Comparison of ENCODE assay signal across 26 mouse cellular contexts in the genomic region with DNA sequence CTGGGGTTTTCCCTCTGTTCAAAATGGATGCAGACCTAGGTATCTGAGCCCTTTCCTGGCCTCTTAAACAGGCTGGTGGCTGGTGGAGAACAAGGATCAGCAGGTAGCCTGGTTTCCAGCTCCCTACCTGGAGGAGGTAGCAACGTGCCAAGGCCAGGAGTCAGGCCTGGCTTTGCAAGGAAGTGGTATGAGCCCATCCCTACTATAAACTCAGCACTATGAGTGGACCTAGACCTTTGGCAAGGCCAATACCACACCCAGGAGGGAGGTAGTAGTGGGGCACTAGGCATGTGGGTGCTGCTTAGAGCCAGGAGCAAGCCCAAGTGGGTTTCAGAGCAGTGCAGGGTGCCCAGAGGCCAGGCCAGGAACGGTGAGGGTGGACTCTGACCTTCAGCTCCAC. TPM values are rescaled to one million over a fixed set of nuclear protein-coding genes. Genes with fewer than 3 reads are reported as not detected.
DNase-seq lines count a peak whose midpoint lies in the region; ATAC-seq and TF ChIP-seq lines count a peak whose summit lies in the region.
"Had no signal": no experiment of that assay in that cellular context is flagged by ENCODE, and none has a peak within 500 bp of the region (broad histone marks: within the 10 kb centered on the region; RNA-seq: fewer than 3 reads in every experiment).

No protein-coding gene starts in this region.

- H3K4me2 ChIP-seq in liver, embryonic 11.5 days: no peak overlapping the region
- no peak overlapping the region for H3K4me2 ChIP-seq in liver, postnatal 0 days (ENCODE audit: low read depth, low read length)
- H3K4me2 ChIP-seq in intestine, embryonic 15.5 days (replicated peaks): peak overlapping the region; percentile 35
- H3K4me2 ChIP-seq in intestine, embryonic 16.5 days (ENCODE audit: low read depth, low read length): peak overlapping the region; percentile 21
- H3K4me2 ChIP-seq: embryonic facial prominence, embryonic 15.5 days; heart, embryonic 12.5 days; heart, embryonic 15.5 days; hindbrain, embryonic 14.5 days had no signal

- no peak for TF ChIP-seq EP300 in liver, postnatal 0 days (IDR thresholded peaks at IDR 0.05; ENCODE audit: low read depth)

- no peak for ATAC-seq in liver, embryonic 11.5 days (replicated peaks; ENCODE audit: low FRiP score)
- no peak for ATAC-seq in liver, postnatal 0 days
- ATAC-seq in intestine, embryonic 15.5 days: peak; percentile 24; the same call in 1 of the 2 replicates
- peak; percentile 52 for ATAC-seq in intestine, embryonic 16.5 days
- ATAC-seq: CD4-positive, CD25-positive, alpha-beta regulatory T cell, adult 4 months; forebrain, embryonic 14.5 days; forebrain, postnatal 0 days; hindbrain, postnatal 0 days had no signal

- H3K27me3 ChIP-seq in liver, embryonic 11.5 days (replicated peaks; ENCODE audit: control insufficient read depth, insufficient read depth, low read length): no peaks in the 10 kb centered on the region
- no peaks in the 10 kb centered on the region for H3K27me3 ChIP-seq in liver, postnatal 0 days (ENCODE audit: insufficient read depth, low read length)
- no peaks in the 10 kb centered on the region for H3K27me3 ChIP-seq in intestine, embryonic 15.5 days (replicated peaks)
- no peaks in the 10 kb centered on the region for H3K27me3 ChIP-seq in intestine, embryonic 16.5 days (replicated peaks; ENCODE audit: control insufficient read depth, insufficient read depth, low read length)
- H3K27me3 ChIP-seq in small intestine, adult 2 months (ENCODE audit: control insufficient read depth, insufficient read depth, low read length): no peaks in the 10 kb centered on the region
- H3K27me3 ChIP-seq: embryonic facial prominence, embryonic 15.5 days; heart, embryonic 15.5 days had no signal

- no peak for TF ChIP-seq CTCF in liver, postnatal 0 days (IDR thresholded peaks at IDR 0.05; ENCODE audit: low read depth)
- no peak for TF ChIP-seq CTCF in small intestine, adult 2 months (IDR thresholded peaks at IDR 0.05; ENCODE audit: extremely low read depth, insufficient read length, insufficient replicate concordance, low read depth, low read length)

- H3K9ac ChIP-seq in liver, embryonic 11.5 days (ENCODE audit: low read depth, low read length): no peak overlapping the region
- H3K9ac ChIP-seq in liver, postnatal 0 days (replicated peaks): no peak overlapping the region
- H3K9ac ChIP-seq in intestine, embryonic 15.5 days: no peak overlapping the region
- peak overlapping the region; percentile 55 for H3K9ac ChIP-seq in intestine, embryonic 16.5 days (ENCODE audit: low read depth, low read length)
- H3K9ac ChIP-seq: embryonic facial prominence, embryonic 15.5 days; forebrain, postnatal 0 days; heart, embryonic 12.5 days; heart, embryonic 15.5 days; hindbrain, embryonic 14.5 days had no signal

- H3K27ac ChIP-seq in liver, embryonic 11.5 days (ENCODE audit: low read depth, low read length): peak overlapping the region; percentile 3; the same call in 1 of the 2 replicates
- no peak overlapping the region for H3K27ac ChIP-seq in liver, postnatal 0 days (ENCODE audit: low read depth)
- peak overlapping the region; percentile 22; the same call in 1 of the 2 replicates for H3K27ac ChIP-seq in intestine, embryonic 15.5 days
- peak overlapping the region; percentile 90 for H3K27ac ChIP-seq in intestine, embryonic 16.5 days (ENCODE audit: low read length)
- peak overlapping the region; percentile 99 for H3K27ac ChIP-seq in small intestine, adult 2 months (ENCODE audit: insufficient read depth, low read depth, low read length)
- H3K27ac ChIP-seq: embryonic facial prominence, embryonic 15.5 days; gastrocnemius, adult 2 months; heart, embryonic 15.5 days; hindbrain, embryonic 14.5 days; hindbrain, postnatal 0 days had no signal

- peak; percentile 76 for TF ChIP-seq POLR2A in small intestine, adult 2 months (IDR thresholded peaks at IDR 0.05; ENCODE audit: low read depth, low read length)

- 86% methylated on average over 2 of the region's 2 CpGs for WGBS in liver, embryonic 11.5 days
- WGBS in liver, postnatal 0 days (ENCODE audit: insufficient replicate concordance): 86% methylated on average over 2 of the region's 2 CpGs
- 59% methylated on average over 2 of the region's 2 CpGs for WGBS in intestine, embryonic 15.5 days
- 52% methylated on average over 2 of the region's 2 CpGs for WGBS in intestine, embryonic 16.5 days
- WGBS in small intestine, adult 2 months: 30% methylated on average over 2 of the region's 2 CpGs

- H3K4me3 ChIP-seq in liver, embryonic 11.5 days (ENCODE audit: low read depth, low read length): no peak overlapping the region
- no peak overlapping the region for H3K4me3 ChIP-seq in liver, postnatal 0 days (ENCODE audit: low read depth, low read length)
- H3K4me3 ChIP-seq in intestine, embryonic 15.5 days (replicated peaks): no peak overlapping the region
- peak overlapping the region; percentile 21; the same call in 1 of the 2 replicates for H3K4me3 ChIP-seq in intestine, embryonic 16.5 days (ENCODE audit: low read length)
- peak overlapping the region; percentile 65 for H3K4me3 ChIP-seq in small intestine, adult 2 months (ENCODE audit: low read depth, low read length)
- H3K4me3 ChIP-seq: embryonic facial prominence, embryonic 15.5 days; gastrocnemius, adult 2 months; heart, embryonic 12.5 days; heart, embryonic 15.5 days had no signal

- H3K9me3 ChIP-seq in liver, embryonic 11.5 days (ENCODE audit: control insufficient read depth, low read length): no peaks in the 10 kb centered on the region
- no peaks in the 10 kb centered on the region for H3K9me3 ChIP-seq in liver, postnatal 0 days (ENCODE audit: low read length)
- H3K9me3 ChIP-seq in intestine, embryonic 15.5 days: no peaks in the 10 kb centered on the region
- H3K9me3 ChIP-seq in intestine, embryonic 16.5 days (ENCODE audit: control insufficient read depth, low read length): no peaks in the 10 kb centered on the region
- H3K9me3 ChIP-seq: embryonic facial prominence, embryonic 15.5 days; heart, embryonic 12.5 days; heart, embryonic 15.5 days had no signal

- peaks cover 16% of the 10 kb centered on the region for H3K4me1 ChIP-seq in liver, embryonic 11.5 days (replicated peaks; ENCODE audit: control insufficient read depth, insufficient read depth, low read length)
- H3K4me1 ChIP-seq in liver, postnatal 0 days (ENCODE audit: insufficient read depth): peaks cover 18% of the 10 kb centered on the region
- H3K4me1 ChIP-seq in intestine, embryonic 15.5 days (replicated peaks): peaks cover 26% of the 10 kb centered on the region
- H3K4me1 ChIP-seq in intestine, embryonic 16.5 days (ENCODE audit: control insufficient read depth, insufficient read depth, low read length): peaks cover 23% of the 10 kb centered on the region
- peaks cover 23% of the 10 kb centered on the region for H3K4me1 ChIP-seq in small intestine, adult 2 months (ENCODE audit: control insufficient read depth, insufficient read depth, insufficient read length, low read length)

- no peak for DNase-seq in liver, embryonic 11.5 days (ENCODE audit: low spot score)
- no peak for DNase-seq in liver, postnatal 0 days
- DNase-seq in lung, postnatal 14 days: no peak
- DNase-seq: adrenal gland, adult 2 months; cerebellum, adult 11 months; cerebellum, adult 2 months; cerebellum, adult 9-11 months; cerebellum, postnatal 36 days; embryo, embryonic 11 days; forebrain, postnatal 0 days; gastrocnemius, adult 2 months; gastrocnemius, postnatal 14 days; heart, adult 18-20 months; heart, postnatal 10 days; heart, postnatal 4 days had no signal

- H3K36me3 ChIP-seq in liver, embryonic 11.5 days (ENCODE audit: control insufficient read depth, insufficient read depth, low read length): peaks cover 36% of the 10 kb centered on the region; the same call in 1 of the 2 replicates
- peaks cover 32% of the 10 kb centered on the region for H3K36me3 ChIP-seq in liver, postnatal 0 days (replicated peaks; ENCODE audit: insufficient read depth, low read length)
- H3K36me3 ChIP-seq in intestine, embryonic 15.5 days: peaks cover 34% of the 10 kb centered on the region
- H3K36me3 ChIP-seq in intestine, embryonic 16.5 days (ENCODE audit: control insufficient read depth, insufficient read depth, low read length): peaks cover 24% of the 10 kb centered on the region
- peaks cover 27% of the 10 kb centered on the region for H3K36me3 ChIP-seq in small intestine, adult 2 months (ENCODE audit: control insufficient read depth, insufficient read depth, low read length)

RNA-seq across cellular contexts. Expression of a gene that starts 3.4 kb away (rescaled TPM):
- polyA plus RNA-seq in liver, embryonic 11.5 days (2014; fragmentation: Nextera tagmentation; extraction: Ambion mirVana): 0.56 and 0.58 TPM in 2 replicates
- polyA plus RNA-seq in liver, postnatal 0 days (2015; fragmentation: Nextera tagmentation; extraction: Ambion mirVana): 0.51 and 0.58 TPM in 2 replicates
- polyA plus RNA-seq in intestine, embryonic 15.5 days (2015; fragmentation: Nextera tagmentation; extraction: Ambion mirVana): 10.3 and 10.4 TPM in 2 replicates
- 17.7 and 19.0 TPM in 2 replicates for polyA plus RNA-seq in intestine, embryonic 16.5 days (2015; fragmentation: Nextera tagmentation; extraction: Ambion mirVana)
- 57.7 and 115 TPM in 2 replicates for polyA plus RNA-seq in small intestine, adult 2 months (2012; rRNA removed)

RNA-seq across cellular contexts. Expression of a gene that starts 3.5 kb away (rescaled TPM):
- 64.2 and 74.7 TPM in 2 replicates for polyA plus RNA-seq in liver, embryonic 11.5 days (2014; fragmentation: Nextera tagmentation; extraction: Ambion mirVana)
- 46.5 and 50.7 TPM in 2 replicates for polyA plus RNA-seq in liver, postnatal 0 days (2015; fragmentation: Nextera tagmentation; extraction: Ambion mirVana)
- polyA plus RNA-seq in intestine, embryonic 15.5 days (2015; fragmentation: Nextera tagmentation; extraction: Ambion mirVana): 41.8 and 45.9 TPM in 2 replicates
- polyA plus RNA-seq in intestine, embryonic 16.5 days (2015; fragmentation: Nextera tagmentation; extraction: Ambion mirVana): 47.3 and 48.5 TPM in 2 replicates
- 22.8 and 35.9 TPM in 2 replicates for polyA plus RNA-seq in small intestine, adult 2 months (2012; rRNA removed)

RNA-seq across cellular contexts. Expression of a gene that starts 8.0 kb away (rescaled TPM):
- polyA plus RNA-seq in liver, embryonic 11.5 days (2014; fragmentation: Nextera tagmentation; extraction: Ambion mirVana): 102 and 109 TPM in 2 replicates
- polyA plus RNA-seq in liver, postnatal 0 days (2015; fragmentation: Nextera tagmentation; extraction: Ambion mirVana): 18.1 and 21.5 TPM in 2 replicates
- polyA plus RNA-seq in intestine, embryonic 15.5 days (2015; fragmentation: Nextera tagmentation; extraction: Ambion mirVana): 67.3 and 67.5 TPM in 2 replicates
- polyA plus RNA-seq in intestine, embryonic 16.5 days (2015; fragmentation: Nextera tagmentation; extraction: Ambion mirVana): 63.5 and 68.4 TPM in 2 replicates
- polyA plus RNA-seq in small intestine, adult 2 months (2012; rRNA removed): 26.0 and 49.6 TPM in 2 replicates

RNA-seq across cellular contexts. Expression of a gene that starts 9.7 kb away (rescaled TPM):
- polyA plus RNA-seq in liver, embryonic 11.5 days (2014; fragmentation: Nextera tagmentation; extraction: Ambion mirVana): 0.26 and 0.49 TPM in 2 replicates
- polyA plus RNA-seq in liver, postnatal 0 days (2015; fragmentation: Nextera tagmentation; extraction: Ambion mirVana): 0.11 TPM in 2 replicates
- polyA plus RNA-seq in intestine, embryonic 15.5 days (2015; fragmentation: Nextera tagmentation; extraction: Ambion mirVana): 7.0 and 7.7 TPM in 2 replicates
- 6.0 and 6.9 TPM in 2 replicates for polyA plus RNA-seq in intestine, embryonic 16.5 days (2015; fragmentation: Nextera tagmentation; extraction: Ambion mirVana)
- polyA plus RNA-seq in small intestine, adult 2 months (2012; rRNA removed): 1.2 and 1.3 TPM in 2 replicates

RNA-seq across cellular contexts. Expression of a gene that starts 18.4 kb away (rescaled TPM):
- polyA plus RNA-seq in liver, embryonic 11.5 days (2014; fragmentation: Nextera tagmentation; extraction: Ambion mirVana): 0.25 and 0.27 TPM in 2 replicates
- not detected in 2 replicates for polyA plus RNA-seq in liver, postnatal 0 days (2015; fragmentation: Nextera tagmentation; extraction: Ambion mirVana)
- polyA plus RNA-seq in intestine, embryonic 15.5 days (2015; fragmentation: Nextera tagmentation; extraction: Ambion mirVana): 0.11 and 0.19 TPM in 2 replicates
- polyA plus RNA-seq in intestine, embryonic 16.5 days (2015; fragmentation: Nextera tagmentation; extraction: Ambion mirVana): 0.15 TPM in 1 of 2 replicates, not detected in the other
- 0.19 TPM in 1 of 2 replicates, not detected in the other for polyA plus RNA-seq in small intestine, adult 2 months (2012; rRNA removed)
- polyA plus RNA-seq: CD4-positive, CD25-positive, alpha-beta regulatory T cell, adult 4 months; forebrain, embryonic 14.5 days; forebrain, postnatal 0 days; heart, embryonic 12.5 days; heart, embryonic 15.5 days; hindbrain, embryonic 11.5 days; hindbrain, embryonic 14.5 days; hindbrain, postnatal 0 days had no signal

Comparison
In these comparisons a context has a peak if more than half of its experiments do, and no peak if none do; other contexts are left out.
1. H3K4me3 ChIP-seq: peak in intestine, embryonic 16.5 days (single experiment) and small intestine, adult 2 months (single experiment); none in liver, embryonic 11.5 days (single experiment), liver, postnatal 0 days (single experiment) and intestine, embryonic 15.5 days (single experiment).
2. ATAC-seq: peak in intestine, embryonic 15.5 days (single experiment) and intestine, embryonic 16.5 days (single experiment); none in liver, embryonic 11.5 days (single experiment) and liver, postnatal 0 days (single experiment).
3. H3K4me2 ChIP-seq: peak in intestine, embryonic 15.5 days (single experiment) and intestine, embryonic 16.5 days (single experiment); none in liver, embryonic 11.5 days (single experiment) and liver, postnatal 0 days (single experiment).